Mouse (Mus musculus): ENCODE measurements around the gene Nptx2. TPM values are rescaled to one million over a fixed set of nuclear protein-coding genes. Genes with fewer than 3 reads are reported as not detected.
A peak's percentile ranks its signal among the peaks of the same experiment; 100 is the strongest.

Gene Nptx2
- polyA plus RNA-seq (2012; rRNA removed) (0.02 TPM in 1 of 2 replicates, not detected in the other), polyA plus RNA-seq (2014; fragmentation: Nextera tagmentation; extraction: Ambion mirVana) (not detected in 2 replicates)

- Histone ChIP-seq H3K9me3 (ENCODE audit: control insufficient read depth, low read length) (no peaks in the 10 kb centered on the region), H3K9ac (replicated peaks) (no peak within 1 kb of the TSS), H3K4me2 (ENCODE audit: low read depth) (peak within 1 kb of the TSS; percentile 28), H3K27me3 (ENCODE audit: control insufficient read depth, insufficient read depth, low read length) (peaks cover 36% of the 10 kb centered on the region), H3K4me1 (replicated peaks; ENCODE audit: control insufficient read depth in 2 of 2, insufficient read depth in 2 of 2, low read length in 1 of 2) (no peaks in the 10 kb centered on the region), H3K27ac (no peak within 1 kb of the TSS), H3K36me3 (replicated peaks; ENCODE audit: control insufficient read depth, insufficient read depth, low read depth) (no peaks in the 10 kb centered on the region), H3K4me3 (ENCODE audit: insufficient read depth in 1 of 2, low read depth in 2 of 2, low read length in 2 of 2) (no peak within 1 kb of the TSS)
- TF ChIP-seq EP300 (IDR thresholded peaks at IDR 0.05; ENCODE audit: low read depth) (no peak), CTCF (IDR thresholded peaks at IDR 0.05; ENCODE audit: low read depth) (no peak)
- whole genome bisulfite sequencing (ENCODE audit: insufficient replicate concordance) = 2% methylated on average over 98 of the region's 99 CpGs
- DNase-seq (ENCODE audit: low read depth in 3 of 3, low spot score in 3 of 3) (no peak), ATAC-seq (ENCODE audit: insufficient read depth) (peak; percentile 65)
Measured at GRCm38 (mm10) chr5:144545653-144546422, at the start of gene Nptx2. TSS of gene Nptx2 (plus strand) at chr5:144545902.

- H3K27me3 ChIP-seq (ENCODE audit: control insufficient read depth, insufficient read depth, low read length) = no peaks in the 10 kb centered on the region
- no peaks in the 10 kb centered on the region for H3K4me1 ChIP-seq (replicated peaks; ENCODE audit: control insufficient read depth in 2 of 2, insufficient read depth in 2 of 2, low read length in 1 of 2)
- no peak overlapping the region for H3K4me3 ChIP-seq (ENCODE audit: insufficient read depth in 1 of 2, low read depth in 2 of 2, low read length in 2 of 2)
- no peak for DNase-seq (ENCODE audit: low read depth in 3 of 3, low spot score in 3 of 3)
- H3K4me2 ChIP-seq (ENCODE audit: low read depth) = no peak overlapping the region
- whole genome bisulfite sequencing (ENCODE audit: insufficient replicate concordance) = 62% methylated on average over 7 of the region's 7 CpGs
- no peak for TF ChIP-seq CTCF (IDR thresholded peaks at IDR 0.05; ENCODE audit: low read depth)
- no peak for TF ChIP-seq EP300 (IDR thresholded peaks at IDR 0.05; ENCODE audit: low read depth)
- H3K36me3 ChIP-seq (replicated peaks; ENCODE audit: control insufficient read depth, insufficient read depth, low read depth) = no peaks in the 10 kb centered on the region
- H3K27ac ChIP-seq = no peak overlapping the region
- no peak for ATAC-seq (ENCODE audit: insufficient read depth)
- no peaks in the 10 kb centered on the region for H3K9me3 ChIP-seq (ENCODE audit: control insufficient read depth, low read length)
- no peak overlapping the region for H3K9ac ChIP-seq (replicated peaks)
Measured at GRCm38 (mm10) chr5:144496481-144496880, 49.2 kb upstream of the Nptx2 start.

- H3K4me1 ChIP-seq (replicated peaks; ENCODE audit: control insufficient read depth in 2 of 2, insufficient read depth in 2 of 2, low read length in 1 of 2) = no peaks in the 10 kb centered on the region
- DNase-seq (ENCODE audit: low read depth in 3 of 3, low spot score in 3 of 3) = no peak
- no peaks in the 10 kb centered on the region for H3K36me3 ChIP-seq (replicated peaks; ENCODE audit: control insufficient read depth, insufficient read depth, low read depth)
- no peak for ATAC-seq (ENCODE audit: insufficient read depth)
- H3K4me2 ChIP-seq (ENCODE audit: low read depth) = no peak overlapping the region
- H3K9me3 ChIP-seq (ENCODE audit: control insufficient read depth, low read length) = no peaks in the 10 kb centered on the region; the same call in 1 of the 2 replicates
- TF ChIP-seq EP300 (IDR thresholded peaks at IDR 0.05; ENCODE audit: low read depth) = no peak
- TF ChIP-seq CTCF (IDR thresholded peaks at IDR 0.05; ENCODE audit: low read depth) = no peak
- WGBS (ENCODE audit: insufficient replicate concordance) = 76% methylated on average over 10 of the region's 10 CpGs
- H3K4me3 ChIP-seq (ENCODE audit: insufficient read depth in 1 of 2, low read depth in 2 of 2, low read length in 2 of 2) = no peak overlapping the region
- H3K9ac ChIP-seq (replicated peaks) = no peak overlapping the region
- H3K27ac ChIP-seq = no peak overlapping the region
- H3K27me3 ChIP-seq (ENCODE audit: control insufficient read depth, insufficient read depth, low read length) = no peaks in the 10 kb centered on the region
Measured at GRCm38 (mm10) chr5:144504239-144504638, 41.5 kb upstream of the Nptx2 start.

- Histone ChIP-seq H3K36me3 (replicated peaks; ENCODE audit: control insufficient read depth, insufficient read depth, low read depth) (no peaks in the 10 kb centered on the region), H3K9ac (replicated peaks) (no peak overlapping the region), H3K27me3 (ENCODE audit: control insufficient read depth, insufficient read depth, low read length) (no peaks in the 10 kb centered on the region), H3K27ac (no peak overlapping the region), H3K4me1 (replicated peaks; ENCODE audit: control insufficient read depth in 2 of 2, insufficient read depth in 2 of 2, low read length in 1 of 2) (no peaks in the 10 kb centered on the region), H3K4me2 (ENCODE audit: low read depth) (no peak overlapping the region), H3K4me3 (ENCODE audit: insufficient read depth in 1 of 2, low read depth in 2 of 2, low read length in 2 of 2) (no peak overlapping the region), H3K9me3 (ENCODE audit: control insufficient read depth, low read length) (no peaks in the 10 kb centered on the region; the same call in 1 of the 2 replicates)
- TF ChIP-seq EP300 (IDR thresholded peaks at IDR 0.05; ENCODE audit: low read depth) (no peak), CTCF (IDR thresholded peaks at IDR 0.05; ENCODE audit: low read depth) (0 out of 2 replicates have a peak, but pooled peaks have one; percentile 19)
- WGBS (ENCODE audit: insufficient replicate concordance) = 63% methylated on average over 2 of the region's 2 CpGs
- ATAC-seq (ENCODE audit: insufficient read depth) = no peak
- DNase-seq (ENCODE audit: low read depth in 3 of 3, low spot score in 3 of 3) = no peak
Measured at GRCm38 (mm10) chr5:144505731-144506130, 40.0 kb upstream of the Nptx2 start.

- TF ChIP-seq EP300 (IDR thresholded peaks at IDR 0.05; ENCODE audit: low read depth) (no peak), CTCF (IDR thresholded peaks at IDR 0.05; ENCODE audit: low read depth) (no peak)
- H3K9me3 ChIP-seq (ENCODE audit: control insufficient read depth, low read length) = no peaks in the 10 kb centered on the region; the same call in 1 of the 2 replicates
- no peak overlapping the region for H3K4me3 ChIP-seq (ENCODE audit: insufficient read depth in 1 of 2, low read depth in 2 of 2, low read length in 2 of 2)
- no peaks in the 10 kb centered on the region for H3K27me3 ChIP-seq (ENCODE audit: control insufficient read depth, insufficient read depth, low read length)
- no peaks in the 10 kb centered on the region for H3K36me3 ChIP-seq (replicated peaks; ENCODE audit: control insufficient read depth, insufficient read depth, low read depth)
- H3K4me1 ChIP-seq (replicated peaks; ENCODE audit: control insufficient read depth in 2 of 2, insufficient read depth in 2 of 2, low read length in 1 of 2) = no peaks in the 10 kb centered on the region
- DNase-seq (ENCODE audit: low read depth in 3 of 3, low spot score in 3 of 3) = no peak
- no peak overlapping the region for H3K27ac ChIP-seq
- no peak overlapping the region for H3K9ac ChIP-seq (replicated peaks)
- 54% methylated on average over 4 of the region's 4 CpGs for WGBS (ENCODE audit: insufficient replicate concordance)
- no peak for ATAC-seq (ENCODE audit: insufficient read depth)
- no peak overlapping the region for H3K4me2 ChIP-seq (ENCODE audit: low read depth)
Measured at GRCm38 (mm10) chr5:144506156-144506555, 39.5 kb upstream of the Nptx2 start.

Data from liver, embryonic 14.5 days (tissue).